Mouse (Mus musculus) gastrocnemius, adult 8-10 months (tissue): Measurements from ENCODE around the gene Ndufv1. TPM values are rescaled to one million over a fixed set of nuclear protein-coding genes. Genes with fewer than 3 reads are reported as not detected.
"Not testable (repeated sequence)": the region's sequence is repeated elsewhere in the genome, so short reads cannot be mapped to it uniquely, and the experiment has no call there.

Experiments used
- DNase-seq, 2 experiments: peaks; one replicate each; pipeline ENCODE4 v3.0.0; 2022; ENCODE audit warnings: low spot score in 2 of 2
- total RNA-seq, 4 experiments: library from RNA; stranded (reverse); gene quantifications; 2 replicates each; pipeline ENCODE4 v1.2.4; 2022

The Ndufv1 gene
- total RNA-seq, 4 experiments from 2014 or later: 435 to 477 (median 462) TPM

- no peak for DNase-seq
Measured at GRCm38 (mm10) chr19:3980917-3981316, 31.7 kb downstream of the Ndufv1 start.

DNA sequence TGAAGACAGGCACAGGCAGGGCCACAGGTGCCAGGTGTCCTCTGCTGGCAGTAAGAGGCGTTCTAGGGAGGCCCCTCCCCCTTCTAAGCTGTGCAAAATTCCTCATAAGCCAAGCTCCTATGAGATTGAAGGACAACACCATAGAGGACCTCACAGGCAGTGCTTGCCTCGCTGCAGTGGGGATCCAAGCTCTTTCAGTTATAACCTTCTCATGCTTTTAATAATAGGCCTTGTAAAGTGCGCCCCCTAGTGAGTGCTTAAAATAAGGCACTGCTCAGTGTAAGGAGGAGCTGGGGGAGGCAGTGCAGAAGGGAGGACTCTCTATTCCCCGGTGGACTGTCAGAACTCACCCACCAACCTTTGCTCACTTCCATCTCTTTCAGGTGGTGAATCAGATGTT, 32.3 kb downstream of the Ndufv1 start:
- peak; percentile 53 to 67 for DNase-seq

GRCm38 (mm10) chr19:3975866-3976265, 36.7 kb downstream of the Ndufv1 start:
- no peak for DNase-seq

DNA sequence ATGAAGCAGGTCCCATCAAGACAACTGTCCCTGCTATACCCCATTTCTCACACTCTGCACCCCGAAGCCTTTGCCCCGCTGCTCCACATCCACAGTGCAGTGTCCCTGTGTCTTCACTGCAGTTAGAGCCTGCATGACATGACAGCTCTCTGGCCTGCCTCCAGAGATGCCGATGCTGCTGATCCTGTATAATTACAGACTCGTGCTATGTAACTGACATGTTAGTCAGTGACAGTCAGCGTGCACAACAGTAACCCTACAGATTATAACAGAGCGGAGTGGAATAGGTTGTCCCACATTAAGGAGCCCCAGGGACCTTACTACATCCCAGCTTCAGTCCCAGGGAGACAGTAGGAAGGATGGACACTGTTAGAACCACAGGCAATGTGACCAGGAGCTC, 38.0 kb downstream of the Ndufv1 start:
- not testable (repeated sequence) for DNase-seq

DNA sequence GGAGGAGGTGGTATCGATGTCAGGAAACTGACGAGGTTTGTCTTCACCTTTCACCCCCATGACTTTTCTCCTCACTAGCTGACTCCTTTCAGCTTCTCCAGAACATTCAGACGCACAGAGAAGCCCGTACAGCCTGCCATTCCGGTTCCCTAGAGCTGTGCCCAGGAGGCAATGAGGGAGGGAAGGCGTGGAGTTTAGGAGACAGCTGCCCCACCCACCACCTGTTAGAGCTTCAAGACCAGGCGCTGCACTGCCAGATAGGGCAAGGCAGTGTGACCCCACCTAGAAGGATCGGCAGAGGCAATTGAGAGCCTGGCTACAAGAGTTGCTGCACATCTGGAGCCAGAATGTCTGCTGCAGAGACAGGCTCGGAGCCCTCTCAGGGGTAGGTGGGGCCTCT, 40.4 kb downstream of the Ndufv1 start, which contains the start of gene Aldh3b2:
Gene Aldh3b2 (plus strand): TSS at position 100 of the 400 bp plus-strand sequence.
- DNase-seq: no peak

DNA sequence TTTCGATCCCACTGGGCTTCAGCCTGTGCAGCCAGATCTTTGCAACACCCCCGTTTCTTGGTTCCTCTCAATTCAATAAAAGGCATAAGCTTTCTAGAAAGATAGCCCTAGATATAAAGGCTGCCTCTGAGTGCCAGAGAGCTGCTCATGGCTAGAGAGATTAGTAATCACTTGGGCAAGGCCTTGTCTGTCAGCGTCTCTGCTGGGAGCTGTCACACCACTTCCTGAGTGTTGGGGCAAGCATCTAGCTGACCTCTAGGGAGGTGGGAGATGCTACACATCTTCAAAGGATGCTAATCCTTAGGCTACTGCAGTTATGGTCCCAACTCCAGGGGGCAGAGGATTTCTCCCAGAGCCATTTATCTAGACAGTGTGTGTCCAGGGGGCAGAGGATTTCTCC, 45.3 kb downstream of the Ndufv1 start:
- DNase-seq: no peak

- DNase-seq: no peak
Measured at GRCm38 (mm10) chr19:3966330-3967075, 46.1 kb downstream of the Ndufv1 start.

DNA sequence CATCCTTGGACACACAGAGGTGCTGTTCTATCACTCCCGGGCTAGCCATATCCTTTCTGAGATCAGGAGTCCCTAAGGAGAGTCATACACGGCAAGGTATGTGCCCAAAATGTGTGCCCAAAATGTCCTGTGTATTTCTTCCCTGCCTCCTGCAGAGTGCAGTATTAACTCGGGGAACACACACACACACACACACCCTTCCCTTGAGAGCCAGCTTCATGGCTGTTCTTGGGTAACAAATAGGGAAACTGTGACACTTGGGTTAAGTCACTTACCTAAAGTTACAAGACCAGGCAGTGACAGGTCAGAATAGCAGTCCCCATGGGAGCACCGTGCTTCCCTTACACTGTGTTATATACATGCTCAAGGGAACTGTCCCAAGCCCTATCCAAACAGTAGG, 48.6 kb downstream of the Ndufv1 start:
- no peak for DNase-seq

- DNase-seq: no peak
Measured at GRCm38 (mm10) chr19:3962469-3962868, 50.1 kb downstream of the Ndufv1 start.

- DNase-seq: not testable (repeated sequence)
Measured at GRCm38 (mm10) chr19:3961805-3962204, 50.8 kb downstream of the Ndufv1 start.

DNA sequence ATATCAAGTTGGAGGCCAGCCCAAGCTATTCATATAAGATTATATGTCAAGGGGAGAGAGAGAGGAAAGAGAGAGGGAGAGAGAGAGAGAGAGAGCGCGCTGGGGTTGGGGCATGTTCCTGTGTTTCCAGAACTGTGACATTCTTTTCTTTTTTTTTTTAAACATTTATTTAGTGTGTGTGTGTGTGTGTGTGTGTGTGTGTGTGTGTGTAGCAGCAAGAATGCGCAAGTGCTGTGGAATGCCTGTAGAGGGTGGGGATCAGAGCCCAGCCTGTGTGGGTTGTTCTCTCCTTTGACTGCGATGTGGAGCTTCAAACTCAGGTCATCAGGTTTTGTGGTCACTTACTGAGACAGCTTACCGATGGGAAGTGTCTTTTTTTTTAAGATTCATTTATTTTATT, 52.4 kb downstream of the Ndufv1 start:
- DNase-seq: no peak

- DNase-seq: no peak
Measured at GRCm38 (mm10) chr19:3959030-3959429, 53.6 kb downstream of the Ndufv1 start.

DNA sequence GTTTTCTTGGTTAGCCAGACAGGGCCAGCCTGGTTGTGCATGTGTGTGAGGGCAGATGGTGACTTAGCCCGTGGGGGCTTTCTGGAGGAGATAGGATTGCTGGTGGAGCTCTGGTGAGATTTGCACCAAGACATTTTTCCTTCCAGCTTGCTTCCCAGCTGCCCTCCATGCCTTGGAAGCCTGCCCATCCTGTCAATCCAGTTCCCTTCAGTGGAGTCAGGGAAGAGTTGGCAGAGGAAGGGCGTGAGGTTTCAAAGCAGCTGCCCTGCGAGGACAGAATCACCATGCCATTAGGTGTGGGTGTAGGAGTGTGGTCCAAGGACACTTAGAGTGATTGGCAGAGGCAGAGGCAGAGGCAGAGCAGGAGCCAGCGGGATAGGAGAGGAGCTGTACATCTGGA, 54.1 kb downstream of the Ndufv1 start, which contains the start of gene Aldh3b3:
Gene Aldh3b3 (plus strand): TSS at position 176 of the 400 bp plus-strand sequence.
- DNase-seq: no peak

Other genes with a start within 250 kb of the Ndufv1 start
- 10 to 100 TPM; 15.5 to 21.3 (median 18.6) TPM for gene Kmt5b, start 245.4 kb downstream of the Ndufv1 start, total RNA-seq
- gene Chka, start 161.0 kb downstream of the Ndufv1 start, total RNA-seq: 1 to 10 TPM in 3 of 4 experiments, under 1 TPM in 1; 0.97 to 1.6 (median 1.2) TPM
- gene Tcirg1, start 105.7 kb downstream of the Ndufv1 start, total RNA-seq: 1 to 10 TPM; 2.2 to 5.1 (median 3.0) TPM
- 100 to 1,000 TPM; 222 to 255 (median 235) TPM for gene Ndufs8, start 100.0 kb downstream of the Ndufv1 start, total RNA-seq
- gene Aldh3b1, start 83.0 kb downstream of the Ndufv1 start, total RNA-seq: 1 to 10 TPM; 1.0 to 2.6 (median 1.3) TPM
- 1 to 10 TPM; 3.2 to 4.5 (median 3.5) TPM for gene Unc93b1, start 77.6 kb downstream of the Ndufv1 start, total RNA-seq
- gene Aldh3b3, start 54.2 kb downstream of the Ndufv1 start, total RNA-seq: not detected
- under 1 TPM in 3 of 4 experiments, not detected in 1; 0.19 to 0.62 (median 0.52) TPM for gene Aldh3b2, start 40.5 kb downstream of the Ndufv1 start, total RNA-seq
- gene Acy3, start 26.2 kb downstream of the Ndufv1 start, total RNA-seq: 1 to 10 TPM; 1.1 to 1.7 (median 1.5) TPM
- under 1 TPM in 1 of 4 experiments, not detected in 3; 0.16 TPM for gene Tbx10, start 20.1 kb downstream of the Ndufv1 start, total RNA-seq
- gene Nudt8, start 12.2 kb downstream of the Ndufv1 start, total RNA-seq: 10 to 100 TPM; 19.0 to 24.8 (median 22.8) TPM
- under 1 TPM; 0.12 to 0.39 (median 0.15) TPM for gene Gm49405, start 12.2 kb downstream of the Ndufv1 start, total RNA-seq
- gene Doc2g, start 9.5 kb downstream of the Ndufv1 start, total RNA-seq: 1 to 10 TPM in 1 of 4 experiments, under 1 TPM in 3; 0.36 to 1.2 (median 0.73) TPM
- gene Gstp1, start 25.2 kb upstream of the Ndufv1 start, total RNA-seq: 100 to 1,000 TPM; 411 to 453 (median 419) TPM
- 100 to 1,000 TPM; 240 to 258 (median 250) TPM for gene Gstp2, start 33.2 kb upstream of the Ndufv1 start, total RNA-seq
- not detected for gene Gstp3, start 46.8 kb upstream of the Ndufv1 start, total RNA-seq
- not detected for gene Cabp2, start 68.8 kb upstream of the Ndufv1 start, total RNA-seq
- gene Cdk2ap2, start 84.4 kb upstream of the Ndufv1 start, total RNA-seq: 10 to 100 TPM; 14.0 to 20.3 (median 18.0) TPM
- 1 to 10 TPM; 1.1 to 3.3 (median 2.4) TPM for gene Pitpnm1, start 87.2 kb upstream of the Ndufv1 start, total RNA-seq
- gene Aip, start 113.1 kb upstream of the Ndufv1 start, total RNA-seq: 10 to 100 TPM; 85.7 to 96.3 (median 90.3) TPM
- gene Gpr152, start 127.0 kb upstream of the Ndufv1 start, total RNA-seq: not detected
- gene Cabp4, start 131.2 kb upstream of the Ndufv1 start, total RNA-seq: not detected
- 10 to 100 TPM; 10.4 to 13.2 (median 11.6) TPM for gene Coro1b, start 135.8 kb upstream of the Ndufv1 start, total RNA-seq
- under 1 TPM in 2 of 4 experiments, not detected in 2; 0.27 to 0.38 TPM for gene Ptprcap, start 140.8 kb upstream of the Ndufv1 start, total RNA-seq
- gene Rps6kb2, start 150.5 kb upstream of the Ndufv1 start, total RNA-seq: 10 to 100 TPM; 18.6 to 28.4 (median 25.7) TPM
- gene Carns1, start 162.7 kb upstream of the Ndufv1 start, total RNA-seq: 10 to 100 TPM; 23.8 to 33.0 (median 24.9) TPM
- 1 to 10 TPM; 6.6 to 8.6 (median 7.9) TPM for gene Tbc1d10c, start 178.5 kb upstream of the Ndufv1 start, total RNA-seq
- gene Ppp1ca, start 179.3 kb upstream of the Ndufv1 start, total RNA-seq: 100 to 1,000 TPM; 198 to 243 (median 235) TPM
- 1 to 10 TPM; 1.7 to 3.6 (median 2.3) TPM for gene Rad9a, start 188.9 kb upstream of the Ndufv1 start, total RNA-seq
- under 1 TPM in 3 of 4 experiments, not detected in 1; 0.20 to 0.43 (median 0.22) TPM for gene Clcf1, start 201.4 kb upstream of the Ndufv1 start, total RNA-seq
- not detected for gene AC109138.7, start 201.6 kb upstream of the Ndufv1 start, total RNA-seq
- 10 to 100 TPM; 13.1 to 19.4 (median 17.3) TPM for gene Pold4, start 219.1 kb upstream of the Ndufv1 start, total RNA-seq